Mouse (Mus musculus) gastrocnemius, adult 2 months (tissue): ENCODE data around the gene Cirbp. TPM values are rescaled to one million over a fixed set of nuclear protein-coding genes. Genes with fewer than 3 reads are reported as not detected.

ENCODE experiments used
- DNase-seq: peaks from one replicate; pipeline ENCODE4 v3.0.0; 2022
- H3K27ac ChIP-seq: fragments of 200-600 bp; 2 replicates; pipeline ENCODE4 v1.8.1; 2022; ENCODE audit warnings: mild to moderate bottlenecking
- H3K4me3 ChIP-seq: fragments of 200-600 bp; 2 replicates; pipeline ENCODE4 v1.8.1; 2022; ENCODE audit warnings: mild to moderate bottlenecking, moderate library complexity
- CTCF ChIP-seq: fragments of 200-600 bp; IDR thresholded peaks from 2 replicates; pipeline ENCODE4 v1.8.1; 2022; ENCODE audit warnings: antibody characterized with exemption, mild to moderate bottlenecking, moderate library complexity
- intact Hi-C: fragments of 180-260 bp; cut with DNase I; formaldehyde crosslinking; loops from one replicate; pipeline ENCODE4 v1.15.1; 2025
- total RNA-seq, 2 experiments: library from RNA; stranded (reverse); gene quantifications; 2 replicates each; pipeline ENCODE4 v1.2.3; 2021

Gene Cirbp
- total RNA-seq, 2 experiments from 2014 or later, result 22.1 to 30.7 TPM

DNA sequence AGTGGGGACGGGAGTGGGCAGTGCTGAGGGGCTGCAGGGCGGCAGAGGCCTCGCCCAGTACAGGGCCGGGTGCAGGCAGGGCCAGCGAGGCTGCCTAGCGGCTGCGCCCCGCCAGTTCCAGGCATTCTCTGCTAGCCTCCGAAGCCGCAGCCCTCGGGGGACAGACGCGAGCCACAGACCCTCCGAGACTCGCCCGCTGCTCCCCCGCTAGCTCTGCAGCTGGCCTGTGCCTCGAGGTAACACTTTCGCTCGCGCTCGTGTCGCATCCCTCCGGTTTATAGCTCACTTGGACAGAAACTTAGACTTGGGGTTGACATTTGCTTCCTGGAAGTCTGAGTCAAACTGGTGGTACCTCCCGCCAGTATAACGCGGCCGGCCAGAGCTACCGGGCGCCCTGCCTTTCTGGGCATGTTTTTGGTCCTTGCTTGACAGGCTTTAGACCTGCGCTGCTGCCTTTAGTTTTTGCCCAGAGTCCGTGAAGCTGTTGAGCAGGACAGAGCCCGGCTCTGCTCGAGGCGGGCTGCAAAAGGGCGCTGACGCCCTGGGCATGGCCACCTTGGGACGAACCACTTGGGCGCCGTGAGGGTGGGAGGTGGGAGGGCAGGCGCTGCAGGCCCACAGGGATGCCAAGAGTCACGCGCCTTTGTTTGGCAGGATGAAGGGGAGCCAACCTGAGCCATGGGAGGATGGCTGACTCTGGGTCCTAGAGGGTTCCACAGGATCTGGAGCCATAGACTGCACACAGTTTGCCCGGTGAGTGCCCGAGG lies 6.2 kb downstream of the Cirbp start:
- TF ChIP-seq CTCF, result no peak
- H3K4me3 ChIP-seq, result peak overlapping the region; percentile 87
- no peak for DNase-seq
- intact Hi-C loops, result no loop called here
- H3K27ac ChIP-seq, result peak overlapping the region; percentile 98

- peak within 1 kb of the TSS; percentile 98 for H3K27ac ChIP-seq
- TF ChIP-seq CTCF, result no peak
- DNase-seq, result peak; percentile 91
- peak within 1 kb of the TSS; percentile 87 for H3K4me3 ChIP-seq
- intact Hi-C loops, result no loop called here
Measured at GRCm38 (mm10) chr10:80172527-80173292, 6.9 kb downstream of the Cirbp start, which contains the start of gene 1600002K03Rik. Gene 1600002K03Rik, plus strand, starts transcription at chr10:80172944.

DNA sequence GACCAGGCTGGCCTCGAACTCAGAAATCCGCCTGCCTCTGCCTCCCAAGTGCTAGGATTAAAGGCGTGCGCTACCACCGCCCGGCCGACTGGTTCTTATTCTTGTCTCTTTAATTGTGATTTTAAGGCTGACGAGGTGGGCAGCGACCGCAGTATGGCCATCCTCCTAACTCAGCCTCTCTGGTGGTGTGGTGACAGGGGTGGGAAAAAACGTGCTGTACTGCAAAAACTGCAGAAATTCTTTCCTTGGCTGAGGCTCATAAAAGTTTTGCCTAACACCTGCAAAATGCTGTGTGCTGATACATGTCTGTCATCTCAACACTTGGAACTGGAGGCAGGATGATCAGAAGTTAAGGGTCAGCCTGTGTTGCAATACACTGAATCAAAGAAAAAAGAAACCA lies 7.6 kb downstream of the Cirbp start:
- intact Hi-C loops, result no loop called here
- DNase-seq, result no peak
- Histone ChIP-seq H3K27ac (peak overlapping the region; percentile 98), H3K4me3 (peak overlapping the region; percentile 87)
- no peak for TF ChIP-seq CTCF

DNA sequence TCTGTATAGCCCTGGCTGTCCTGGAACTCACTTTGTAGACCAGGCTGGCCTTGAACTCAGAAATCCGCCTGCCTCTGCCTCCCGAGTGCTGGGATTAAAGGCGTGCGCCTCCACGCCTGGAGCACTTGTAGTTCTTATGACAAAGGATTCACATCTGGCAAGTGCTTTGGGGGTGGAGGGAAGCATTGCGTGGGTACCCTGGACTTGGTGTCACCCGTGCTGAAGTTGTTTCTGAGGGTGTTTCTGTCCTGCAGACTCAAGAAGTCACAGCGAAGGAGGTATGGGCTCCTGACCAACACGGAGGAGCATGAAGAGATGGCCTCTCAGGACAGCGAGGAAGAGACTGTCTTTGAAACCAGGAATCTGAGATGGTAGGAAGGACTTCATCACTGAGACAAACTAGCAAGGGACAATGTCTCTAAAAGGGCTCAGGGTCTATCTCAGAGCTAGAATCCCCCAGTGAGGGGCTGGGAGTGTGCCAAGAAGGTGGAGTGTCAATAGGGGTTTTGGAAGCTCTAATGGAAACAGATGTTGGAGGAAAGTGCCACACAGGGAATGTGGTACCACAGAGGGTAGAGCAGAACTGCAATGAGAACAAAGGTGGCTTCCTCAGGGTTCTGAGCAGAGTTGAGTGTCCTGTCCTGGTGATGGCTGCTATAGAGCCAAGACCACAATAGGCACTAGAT lies 8.3 kb downstream of the Cirbp start:
- no peak overlapping the region for H3K27ac ChIP-seq
- no peak for TF ChIP-seq CTCF
- intact Hi-C loops, result no loop called here
- DNase-seq, result no peak
- no peak overlapping the region for H3K4me3 ChIP-seq

- peak; percentile 51 for TF ChIP-seq CTCF
- intact Hi-C loops, result loop anchor here (1.0 kb wide), 2 partner anchors 25 to 71 kb away; no protein-coding TSS in a partner anchor
- no peak for DNase-seq
- no peak overlapping the region for H3K27ac ChIP-seq
- H3K4me3 ChIP-seq, result no peak overlapping the region
Measured at GRCm38 (mm10) chr10:80174705-80175104, 8.9 kb downstream of the Cirbp start.

DNA sequence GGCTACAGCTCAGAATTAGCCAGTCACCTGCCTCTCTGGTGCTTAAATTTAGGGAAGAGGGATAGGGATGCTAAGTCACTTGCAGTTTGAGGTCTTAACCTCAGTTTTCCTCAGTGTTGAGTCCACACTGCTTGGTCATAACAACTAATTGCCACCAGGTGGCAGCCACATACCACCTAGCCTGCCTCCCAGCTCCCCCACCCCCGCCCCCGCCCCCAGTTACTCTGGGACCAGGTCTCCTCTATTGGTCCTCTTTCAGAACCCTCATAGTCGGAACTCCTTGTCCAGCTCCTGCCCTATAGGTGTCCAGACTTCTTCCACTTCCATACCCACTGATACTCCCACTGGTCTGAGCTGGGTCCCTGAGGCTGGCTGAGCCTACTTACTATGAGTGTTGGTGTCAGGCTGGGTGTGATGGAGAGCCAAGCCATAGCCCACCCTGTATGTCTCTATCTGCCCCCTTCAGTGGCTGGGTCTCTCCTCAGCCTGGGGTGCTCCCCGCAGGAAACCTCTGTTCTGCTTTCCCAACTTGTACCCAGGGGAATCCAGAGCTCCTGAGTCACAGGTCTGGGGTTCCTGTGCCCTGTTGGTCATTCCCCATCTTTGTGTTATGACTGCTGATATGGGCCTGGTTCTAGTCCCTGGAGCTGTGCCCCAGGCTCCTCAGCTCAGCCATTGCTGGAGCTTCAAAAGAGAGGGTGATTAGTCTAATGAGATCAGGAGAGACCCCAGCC lies 9.9 kb downstream of the Cirbp start:
- peak; percentile 91 for TF ChIP-seq CTCF
- no peak for DNase-seq
- Histone ChIP-seq H3K4me3 (no peak overlapping the region), H3K27ac (no peak overlapping the region)
- intact Hi-C loops, result loop anchor here (1.0 kb wide), 2 partner anchors 24 to 70 kb away; no protein-coding TSS in a partner anchor

- intact Hi-C loops, result no loop called here
- H3K27ac ChIP-seq, result no peak overlapping the region
- no peak for DNase-seq
- no peak overlapping the region for H3K4me3 ChIP-seq
- TF ChIP-seq CTCF, result no peak
Measured at GRCm38 (mm10) chr10:80176270-80176834, 10.6 kb downstream of the Cirbp start.

GRCm38 (mm10) chr10:80177441-80178279 lies 11.9 kb downstream of the Cirbp start:
- Histone ChIP-seq H3K4me3 (no peak overlapping the region), H3K27ac (no peak overlapping the region)
- TF ChIP-seq CTCF, result no peak
- intact Hi-C loops, result no loop called here
- DNase-seq, result no peak

- TF ChIP-seq CTCF, result no peak
- peak; percentile 77 for DNase-seq
- intact Hi-C loops, result no loop called here
Measured at GRCm38 (mm10) chr10:80179068-80180051, 13.6 kb downstream of the Cirbp start, which contains the start of gene Efna2. Gene Efna2, plus strand, starts transcription at chr10:80179482.

GRCm38 (mm10) chr10:80180288-80180687 lies 14.5 kb downstream of the Cirbp start:
- peak overlapping the region; percentile 81; the same call in 1 of the 2 replicates for H3K4me3 ChIP-seq
- intact Hi-C loops, result no loop called here
- DNase-seq, result no peak
- TF ChIP-seq CTCF, result no peak
- H3K27ac ChIP-seq, result no peak overlapping the region

More at GRCm38 (mm10) chr10:80179068-80180051, 13.6 kb downstream of the Cirbp start, which contains the start of gene Efna2:
- H3K4me3 ChIP-seq, result peak within 1 kb of the TSS; percentile 81
- H3K27ac ChIP-seq, result peak within 1 kb of the TSS; percentile 69
